Mouse (Mus musculus): ENCODE results near the gene Tspan4.
A peak's percentile ranks its signal among the peaks of the same experiment; 100 is the strongest.
"Not testable (repeated sequence)": the region's sequence is repeated elsewhere in the genome, so short reads cannot be mapped to it uniquely, and the experiment has no call there.

The Tspan4 gene

DNA sequence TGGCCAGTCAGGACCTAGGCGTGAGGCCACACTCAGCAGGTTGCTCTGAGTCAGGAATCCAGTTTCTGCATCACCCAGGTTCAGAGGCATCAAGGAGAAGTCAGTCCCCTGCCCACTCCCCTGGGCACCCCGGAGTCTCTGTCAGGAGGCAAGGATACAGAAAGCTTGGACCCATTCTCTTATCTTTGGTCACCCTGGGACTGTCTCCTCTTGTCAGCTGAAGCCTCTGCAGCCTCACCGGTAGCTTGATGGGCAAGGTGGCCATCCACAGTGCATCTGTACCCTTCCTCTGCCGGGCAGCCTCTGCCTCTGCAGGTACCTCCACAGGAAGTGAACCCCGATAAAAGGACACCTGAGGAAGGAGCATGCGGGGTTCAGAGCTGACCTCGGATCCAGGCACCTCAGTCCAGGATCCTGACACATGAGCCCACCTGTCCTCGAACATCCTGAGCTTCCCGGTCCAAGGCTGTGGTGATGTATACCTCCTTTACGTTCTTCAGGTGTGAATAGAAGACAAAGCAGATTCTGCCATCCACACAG, 35.8 kb upstream of the Tspan4 start:
- DNase-seq, result peak in 1 of 2 experiments; percentile 41

DNA sequence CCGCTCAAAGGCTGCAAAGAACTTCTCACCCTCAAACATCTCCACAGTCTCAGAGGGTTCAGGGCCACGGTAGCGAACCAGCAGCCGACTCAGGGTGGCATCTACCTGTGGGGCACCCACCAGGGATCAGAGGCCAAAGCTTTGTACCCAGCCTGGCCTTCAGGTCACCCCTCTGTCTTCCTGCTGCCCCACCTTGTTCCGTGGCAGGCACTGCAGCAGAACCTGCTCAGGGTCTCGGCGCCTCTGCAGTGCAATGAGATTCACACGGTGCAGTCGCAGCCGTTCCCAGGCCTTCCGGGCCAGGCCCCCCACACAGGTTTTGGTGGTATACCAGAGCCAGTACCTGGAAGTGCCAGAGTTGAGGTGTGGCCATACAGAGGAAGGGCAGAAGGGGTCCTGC, 35.2 kb upstream of the Tspan4 start:
- peak; percentile 11 to 32 for DNase-seq

DNA sequence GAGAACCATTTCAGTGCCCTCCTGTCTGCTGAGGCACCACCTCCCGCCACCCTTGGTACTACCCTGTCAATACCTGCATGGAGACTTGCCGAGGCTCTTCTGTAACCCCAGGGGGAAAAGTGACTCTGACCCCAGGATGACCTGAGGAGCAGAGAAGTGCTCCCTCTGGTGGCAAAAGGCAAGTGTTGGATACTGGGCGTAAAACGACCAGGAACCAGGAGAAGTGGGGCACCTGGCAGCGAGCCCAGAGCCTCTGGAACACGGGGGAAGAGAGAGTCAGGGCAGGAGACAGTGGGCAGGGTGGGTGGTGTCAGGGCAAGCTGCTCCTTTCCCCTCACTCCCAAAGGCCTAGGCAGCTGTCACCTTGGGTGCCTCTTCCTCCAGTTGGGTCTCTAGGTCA, 34.4 kb upstream of the Tspan4 start:
- peak; percentile 73 to 85 for DNase-seq

DNA sequence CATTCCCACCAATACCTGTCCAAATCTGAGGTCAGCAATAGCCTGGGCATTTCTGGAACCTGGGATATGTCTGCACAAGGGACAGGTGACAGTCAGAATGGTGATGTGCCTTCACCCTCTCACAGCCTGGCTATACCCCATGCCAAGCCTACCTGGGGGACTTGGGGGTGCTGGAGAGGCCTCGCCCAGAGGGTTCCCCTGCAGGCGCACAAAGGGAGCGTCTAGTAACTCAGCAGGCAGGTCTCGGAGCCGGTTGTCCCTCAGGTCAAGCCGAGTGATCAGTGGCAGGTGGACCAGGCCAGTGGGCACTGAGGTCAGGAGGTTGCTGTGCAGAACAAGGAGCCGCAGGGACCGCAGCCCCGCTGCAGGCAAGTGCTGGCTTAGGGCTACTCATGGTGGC, 33.6 kb upstream of the Tspan4 start:
- peak; percentile 7 to 23 for DNase-seq

DNA sequence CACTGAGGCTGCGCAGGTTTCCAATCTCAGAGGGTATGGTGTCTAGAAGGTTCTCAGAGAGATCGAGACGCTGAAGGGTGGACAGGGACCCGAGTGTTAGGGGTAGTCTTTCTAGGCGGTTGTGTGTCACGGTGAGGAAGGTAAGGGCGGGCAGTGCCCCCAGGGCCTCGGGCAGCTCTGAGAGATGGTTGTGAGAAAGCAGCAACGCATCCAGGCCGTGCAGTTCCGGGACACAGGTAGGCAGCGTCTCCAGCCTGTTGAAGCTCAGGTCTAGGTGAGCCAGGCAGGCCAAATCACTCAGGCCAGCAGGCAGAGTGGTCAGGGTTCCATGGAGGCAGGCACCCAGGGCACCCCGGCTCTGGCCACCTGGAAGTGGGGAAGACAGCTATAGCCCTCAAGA, 32.8 kb upstream of the Tspan4 start:
- no peak for DNase-seq

DNA sequence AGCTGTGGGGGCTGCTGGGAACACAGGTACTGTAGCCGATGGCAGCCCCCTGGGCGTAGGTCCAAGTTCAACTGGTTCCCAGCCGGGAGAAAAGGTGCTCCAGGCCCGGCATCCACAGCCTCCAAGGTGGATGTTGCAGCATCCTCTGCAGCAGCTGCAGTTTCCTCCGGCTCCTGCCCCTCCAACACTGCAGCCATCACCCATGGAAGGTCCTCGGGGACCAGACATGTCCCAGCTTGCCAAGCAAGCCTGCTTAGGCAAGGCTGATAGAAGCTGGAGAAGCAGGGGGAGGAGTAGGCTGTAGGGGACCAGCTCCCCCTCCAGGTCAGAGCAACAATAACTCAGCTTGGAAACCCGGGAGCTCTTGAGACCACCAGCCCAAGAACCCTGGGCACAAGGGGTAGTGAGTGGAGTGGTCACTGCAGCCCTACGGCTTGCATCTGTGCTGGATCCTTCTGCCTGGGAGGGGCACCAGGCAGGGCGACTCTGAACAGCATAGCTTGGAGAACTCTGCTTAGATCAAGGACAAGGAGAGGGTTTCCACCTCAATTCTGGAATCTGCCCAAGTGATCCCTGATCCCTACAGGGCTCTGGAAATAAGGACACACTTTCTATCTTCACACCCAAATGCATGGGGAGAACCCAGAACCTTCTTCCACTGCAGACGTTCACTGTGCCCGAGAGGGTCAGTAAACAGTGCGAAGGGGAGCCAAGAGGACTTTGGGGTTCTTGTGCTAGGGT, 31.8 kb upstream of the Tspan4 start:
- DNase-seq, result peak in 1 of 2 experiments; percentile 33

DNA sequence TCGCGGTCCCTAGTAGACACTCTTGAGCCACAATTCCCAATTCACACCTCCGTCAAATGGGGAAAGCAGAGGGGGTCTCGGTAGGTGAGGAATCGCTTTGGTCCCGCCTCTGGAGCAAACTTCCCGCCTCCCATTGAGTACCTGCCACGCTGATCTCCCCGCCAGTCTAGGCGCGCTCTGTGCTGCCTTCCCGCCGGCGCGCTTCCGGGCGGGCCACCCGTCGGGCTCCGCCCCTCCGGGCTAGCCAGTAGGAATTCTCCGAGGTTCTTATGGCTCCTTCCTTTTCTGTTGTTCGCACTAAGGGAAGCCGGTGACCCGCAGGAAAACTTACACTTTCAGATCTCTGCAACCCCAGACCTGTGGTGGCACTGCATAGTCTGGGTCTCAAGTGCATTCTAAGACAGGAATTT, 31.2 kb upstream of the Tspan4 start, which contains the start of gene Pidd1:
Pidd1 (minus strand) TSS at position 198 of the 410 bp plus-strand sequence.
- DNase-seq, result peak; percentile 28 to 55

DNA sequence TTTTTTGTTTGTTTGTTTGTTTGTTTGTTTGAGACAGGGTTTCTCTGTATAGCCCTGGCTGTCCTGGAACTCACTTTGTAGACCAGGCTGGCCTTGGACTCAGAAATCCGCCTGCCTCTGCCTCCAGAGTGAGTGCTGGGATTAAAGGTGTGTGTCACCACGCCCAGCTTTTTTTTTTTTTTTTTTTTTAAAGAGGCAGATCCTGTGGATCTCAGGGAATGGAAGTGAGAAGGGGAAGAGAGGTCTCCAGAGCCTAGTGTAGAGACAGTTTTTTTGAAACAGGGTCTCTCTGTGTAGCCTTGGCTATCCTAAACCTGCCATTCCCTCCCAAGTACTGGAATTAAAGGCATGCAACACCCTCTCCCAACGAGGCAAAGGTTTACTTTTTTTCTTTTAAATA, 28.7 kb upstream of the Tspan4 start:
- not testable (repeated sequence) for DNase-seq

DNA sequence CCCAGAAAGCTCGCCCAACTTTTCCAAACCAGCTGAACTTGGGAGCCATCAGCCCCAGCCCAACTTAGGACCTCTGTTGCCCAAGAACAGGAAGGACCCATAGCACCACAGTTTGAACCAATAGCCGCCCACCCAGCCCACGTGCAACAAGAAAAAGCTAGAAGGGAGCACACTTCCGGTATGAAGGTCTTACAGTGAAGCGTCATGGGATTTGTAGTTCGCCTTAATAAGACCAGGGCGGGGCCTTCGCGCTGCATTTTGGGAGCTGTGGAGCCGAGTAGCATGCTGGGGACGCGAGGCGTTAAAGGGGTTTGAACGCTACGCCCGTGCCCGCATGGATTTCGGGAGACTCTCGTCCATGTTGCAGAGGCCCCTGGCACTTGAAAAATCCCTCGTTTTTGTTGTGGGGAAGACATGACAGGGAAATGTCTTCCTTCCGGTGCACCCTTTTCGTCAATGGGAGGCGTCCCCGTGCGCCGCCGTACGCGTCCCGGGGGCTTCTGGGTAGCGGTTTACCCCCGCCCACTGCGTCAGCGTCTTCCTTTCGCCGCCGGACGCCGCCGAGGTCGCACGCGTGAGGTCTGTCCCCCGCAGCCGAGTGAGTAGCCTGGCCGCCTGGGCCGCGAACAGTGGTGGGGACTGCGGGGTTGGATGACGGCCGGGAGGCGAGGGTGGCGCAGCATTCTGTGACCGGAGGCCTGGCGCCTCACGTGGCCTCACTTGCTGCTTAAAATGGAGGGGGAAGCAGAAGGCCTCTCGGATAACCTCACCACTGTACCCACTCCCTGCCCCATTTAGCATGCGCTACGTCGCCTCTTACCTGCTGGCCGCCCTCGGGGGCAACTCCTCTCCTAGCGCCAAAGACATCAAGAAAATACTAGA, 27.7 kb upstream of the Tspan4 start, which contains the start of gene Rplp2:
Rplp2 (plus strand) TSS at position 261 of the 882 bp plus-strand sequence.
- DNase-seq, result peak; percentile 96 to 97

DNA sequence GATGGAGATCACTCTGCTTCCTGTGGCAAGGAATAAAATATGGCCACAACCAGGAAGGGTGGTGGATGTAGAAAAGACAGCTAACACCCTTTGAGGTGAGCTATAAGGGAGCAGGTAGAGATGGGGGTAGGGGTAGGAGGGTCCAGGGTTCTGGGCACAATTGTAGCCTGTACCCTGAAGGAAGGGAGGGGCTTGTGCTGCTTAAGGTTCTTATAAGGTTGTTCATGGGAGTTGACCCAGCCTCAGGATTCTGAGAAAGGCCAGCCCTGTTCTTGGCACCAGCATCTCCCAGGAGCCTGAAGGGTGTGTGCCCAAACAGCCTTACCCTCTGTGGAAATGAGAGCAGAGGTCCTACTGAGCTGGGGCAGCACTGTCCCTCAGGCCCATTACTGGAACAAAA, 23.1 kb upstream of the Tspan4 start:
- DNase-seq, result no peak

DNA sequence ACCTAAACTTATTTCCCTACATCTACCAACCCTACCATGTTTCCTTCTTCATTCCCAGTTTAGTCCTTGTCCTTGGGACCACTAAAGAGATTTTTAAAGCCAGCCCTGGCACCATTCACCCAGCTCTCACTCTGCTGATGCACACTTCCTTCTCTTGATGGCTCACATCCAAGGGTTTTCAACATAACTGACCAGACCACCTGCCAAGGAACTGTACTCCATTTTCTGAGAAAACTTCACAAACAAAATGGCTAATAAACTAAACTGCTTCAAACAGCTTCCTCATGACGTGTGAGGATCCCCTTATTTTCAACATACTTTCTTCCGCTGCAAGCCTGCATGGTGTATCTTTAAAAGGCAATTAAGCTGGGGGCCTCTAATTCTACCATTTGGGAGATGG, 21.4 kb upstream of the Tspan4 start:
- DNase-seq, result no peak

DNA sequence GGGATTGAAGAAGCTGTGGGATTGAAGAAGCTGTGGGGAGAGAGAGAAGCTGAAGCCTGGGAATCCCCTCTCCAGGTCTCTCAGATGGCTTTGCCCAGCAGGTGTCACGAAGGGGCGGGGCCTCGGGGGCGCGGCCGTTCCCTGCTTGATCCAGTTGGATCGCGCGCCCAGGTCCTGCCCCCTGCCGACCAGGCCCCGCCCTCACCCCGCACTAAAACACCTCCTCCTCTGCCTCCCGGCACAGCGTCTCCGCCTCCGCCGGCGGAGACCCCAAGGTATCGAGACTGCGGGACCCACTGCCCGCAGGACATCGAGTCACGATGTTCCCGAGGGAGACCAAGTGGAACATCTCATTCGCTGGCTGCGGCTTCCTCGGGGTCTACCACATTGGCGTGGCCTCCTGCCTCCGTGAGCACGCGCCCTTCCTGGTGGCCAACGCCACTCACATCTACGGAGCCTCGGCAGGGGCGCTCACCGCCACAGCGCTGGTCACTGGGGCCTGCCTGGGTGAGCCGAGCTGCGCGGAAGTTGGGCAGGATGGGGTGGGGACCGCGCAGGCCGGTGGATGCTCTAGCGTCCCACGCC, 20.0 kb upstream of the Tspan4 start, which contains the start of gene Pnpla2:
Pnpla2 (plus strand) TSS at position 232 of the 585 bp plus-strand sequence.
- peak; percentile 92 to 97 for DNase-seq

DNA sequence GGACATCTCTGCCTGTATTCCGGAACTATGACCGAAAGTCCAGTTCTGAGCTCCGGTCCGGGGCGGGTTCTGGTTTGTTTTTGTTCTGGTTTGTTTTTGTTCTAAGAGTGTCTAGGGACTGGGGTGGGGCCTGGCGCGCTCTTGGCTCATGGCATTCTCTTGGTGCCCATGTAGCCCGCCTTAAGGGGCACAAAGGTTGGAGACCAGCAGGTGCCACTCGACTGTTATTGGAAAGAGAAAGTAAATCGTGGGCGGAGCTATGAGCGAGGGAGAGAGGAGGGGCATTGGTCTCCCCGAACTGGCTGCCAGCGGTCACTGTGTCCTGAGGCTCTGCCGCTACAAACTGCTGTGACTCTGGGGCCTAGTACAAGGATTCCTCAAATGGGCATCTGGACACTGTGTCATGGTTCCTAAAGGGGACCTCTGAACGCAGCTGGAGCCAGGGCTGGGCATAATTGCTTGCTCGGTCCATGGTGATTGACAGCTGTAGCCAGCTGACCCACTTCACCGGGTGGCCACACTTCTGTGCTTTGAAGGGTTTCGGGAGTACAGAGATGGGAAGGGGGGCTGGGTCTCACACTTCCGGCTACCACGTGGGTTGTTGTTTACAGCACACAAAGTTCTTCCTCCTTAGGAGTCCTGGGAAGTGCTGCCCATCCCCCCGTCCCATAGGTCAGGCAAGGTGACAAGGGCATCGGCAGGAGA, 19.3 kb upstream of the Tspan4 start:
- DNase-seq, result peak; percentile 73 to 74

DNA sequence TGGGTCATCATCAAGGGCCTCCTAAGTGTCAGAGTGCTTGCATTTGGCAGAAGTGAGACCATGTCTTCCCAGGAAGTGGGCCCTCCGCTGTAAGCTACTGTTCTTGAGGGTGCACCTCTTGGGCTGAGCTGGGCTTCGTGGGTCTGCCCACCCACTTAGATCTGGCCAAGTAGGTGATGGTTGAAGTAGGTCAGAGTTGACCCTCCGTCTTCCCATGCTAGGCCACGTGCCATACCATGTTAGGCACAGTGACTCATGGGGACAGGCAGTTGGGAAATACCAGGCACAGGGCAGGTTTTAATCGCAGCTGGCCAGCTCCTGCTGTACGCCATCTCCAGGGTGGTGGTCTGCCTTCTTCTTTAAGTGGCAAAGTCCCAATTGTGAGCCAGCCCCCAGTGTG, 18.3 kb upstream of the Tspan4 start:
- DNase-seq, result peak; percentile 28 to 33

DNA sequence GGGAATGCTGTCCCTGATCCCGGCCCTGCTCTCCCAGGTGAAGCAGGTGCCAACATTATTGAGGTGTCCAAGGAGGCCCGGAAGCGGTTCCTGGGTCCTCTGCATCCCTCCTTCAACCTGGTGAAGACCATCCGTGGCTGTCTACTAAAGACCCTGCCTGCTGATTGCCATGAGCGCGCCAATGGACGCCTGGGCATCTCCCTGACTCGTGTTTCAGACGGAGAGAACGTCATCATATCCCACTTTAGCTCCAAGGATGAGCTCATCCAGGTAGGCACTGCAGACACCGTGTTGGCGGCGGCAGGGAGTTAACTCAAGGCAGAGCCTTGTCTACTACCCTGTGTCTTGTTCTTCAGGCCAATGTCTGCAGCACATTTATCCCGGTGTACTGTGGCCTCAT, 17.8 kb upstream of the Tspan4 start:
- DNase-seq, result peak in 1 of 2 experiments; percentile 46

DNA sequence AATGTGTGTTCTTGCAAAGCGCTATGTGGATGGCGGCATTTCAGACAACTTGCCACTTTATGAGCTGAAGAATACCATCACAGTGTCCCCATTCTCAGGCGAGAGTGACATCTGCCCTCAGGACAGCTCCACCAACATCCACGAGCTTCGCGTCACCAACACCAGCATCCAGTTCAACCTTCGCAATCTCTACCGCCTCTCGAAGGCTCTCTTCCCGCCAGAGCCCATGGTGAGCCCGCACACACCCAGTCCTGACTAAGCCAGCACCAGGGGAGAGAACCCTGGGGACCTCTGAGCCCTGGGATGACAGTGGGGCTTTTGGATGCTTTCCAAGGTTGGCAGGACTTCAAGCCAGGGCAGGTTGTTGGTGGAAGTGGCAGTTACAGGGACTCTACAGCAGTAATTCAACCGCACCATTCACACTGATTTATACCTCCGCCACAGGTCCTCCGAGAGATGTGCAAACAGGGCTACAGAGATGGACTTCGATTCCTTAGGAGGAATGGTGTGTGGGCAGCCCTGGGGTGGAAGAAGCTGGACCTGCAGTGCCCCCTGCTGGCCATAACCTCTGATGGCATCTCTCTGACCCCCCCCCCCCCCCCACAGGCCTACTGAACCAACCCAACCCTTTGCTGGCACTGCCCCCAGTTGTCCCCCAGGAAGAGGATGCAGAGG, 16.9 kb upstream of the Tspan4 start:
- peak; percentile 68 to 79 for DNase-seq

DNA sequence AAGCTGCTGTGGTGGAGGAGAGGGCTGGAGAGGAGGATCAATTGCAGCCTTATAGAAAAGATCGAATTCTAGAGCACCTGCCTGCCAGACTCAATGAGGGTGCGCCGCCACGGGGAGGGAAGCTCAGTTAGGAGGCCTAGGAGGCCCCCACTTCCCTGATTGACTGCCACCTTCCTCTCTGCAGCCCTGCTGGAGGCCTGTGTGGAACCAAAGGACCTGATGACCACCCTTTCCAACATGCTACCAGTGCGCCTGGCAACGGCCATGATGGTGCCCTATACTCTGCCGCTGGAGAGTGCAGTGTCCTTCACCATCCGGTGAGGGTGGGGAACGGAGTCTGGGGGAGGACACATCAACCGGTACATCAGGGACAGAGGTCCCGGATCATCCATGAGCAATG, 16.4 kb upstream of the Tspan4 start:
- DNase-seq, result no peak

DNA sequence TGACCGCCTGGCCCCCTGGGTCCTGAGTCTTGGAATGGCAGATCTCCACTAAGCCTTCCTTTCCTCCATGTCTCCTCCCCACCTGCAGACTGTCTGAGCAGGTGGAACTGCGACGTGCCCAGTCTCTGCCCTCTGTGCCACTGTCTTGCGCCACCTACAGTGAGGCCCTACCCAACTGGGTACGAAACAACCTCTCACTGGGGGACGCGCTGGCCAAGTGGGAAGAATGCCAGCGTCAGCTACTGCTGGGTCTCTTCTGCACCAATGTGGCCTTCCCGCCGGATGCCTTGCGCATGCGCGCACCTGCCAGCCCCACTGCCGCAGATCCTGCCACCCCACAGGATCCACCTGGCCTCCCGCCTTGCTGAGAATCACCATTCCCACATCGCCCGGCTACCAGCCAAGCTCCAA, 15.7 kb upstream of the Tspan4 start:
- peak; percentile 82 to 85 for DNase-seq

DNA sequence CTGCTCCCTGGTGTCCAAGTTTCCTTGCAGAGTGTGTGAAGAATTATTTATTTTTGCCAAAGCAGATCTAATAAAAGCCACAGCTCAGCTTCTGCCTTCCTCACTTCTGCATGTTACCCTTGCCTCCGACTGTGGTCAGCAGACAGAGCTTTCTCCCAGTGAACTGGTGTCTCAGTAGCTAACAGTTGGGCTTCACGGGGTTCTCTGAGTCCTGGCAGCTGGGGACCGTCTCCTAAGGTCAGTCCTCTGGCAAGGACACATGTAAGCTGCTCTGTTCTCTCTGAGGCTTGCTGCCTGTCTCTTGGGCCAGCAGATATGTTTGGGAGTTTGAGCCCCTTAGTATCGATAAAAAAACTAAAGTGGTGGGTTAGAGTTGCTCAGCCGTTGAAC, 15.0 kb upstream of the Tspan4 start:
- peak; percentile 24 to 30 for DNase-seq

DNA sequence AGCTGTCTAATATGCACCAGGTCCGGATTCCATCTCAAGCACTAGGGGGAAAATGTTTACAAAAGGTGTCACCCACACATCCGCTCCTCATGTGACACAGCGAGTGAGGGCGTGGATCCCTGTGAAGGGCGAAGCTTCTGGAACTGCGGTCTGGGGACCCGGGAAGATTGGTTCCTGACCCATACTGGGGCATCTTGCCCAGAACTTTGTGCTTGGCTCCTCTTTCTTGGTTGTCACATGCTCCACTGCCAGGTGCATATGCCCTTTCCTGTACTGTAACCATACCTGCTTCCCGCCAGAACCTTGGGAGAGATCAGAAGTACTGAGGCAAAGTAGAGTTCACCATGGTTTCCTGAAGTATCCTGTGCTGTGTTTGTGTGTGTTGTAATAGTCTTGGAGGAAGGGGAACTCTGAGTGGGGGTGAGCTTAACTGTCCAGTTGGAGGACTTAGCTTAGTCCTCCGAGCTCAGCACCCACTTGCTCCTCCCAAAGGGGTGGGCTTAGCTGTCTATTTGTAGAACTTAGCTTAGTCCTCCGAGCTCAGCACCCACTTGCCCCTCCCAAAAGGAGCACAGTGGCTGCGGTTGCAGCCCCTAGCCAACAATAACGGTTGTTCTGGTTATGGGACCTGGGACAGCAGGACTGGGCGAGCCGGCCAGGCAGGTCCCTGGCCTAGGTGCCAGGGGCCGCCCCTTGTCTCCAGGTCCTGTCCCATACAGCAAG, 14.5 kb upstream of the Tspan4 start, which contains the start of gene Cracr2b:
Cracr2b (plus strand) TSS at position 704 of the 723 bp plus-strand sequence.
- DNase-seq, result peak; percentile 29 to 51
